Mouse (Mus musculus) liver, postnatal 0 days (tissue): ENCODE measurements around the gene Thbs2.

Source experiments
- CTCF ChIP-seq: sonication (generic); IDR thresholded peaks from 2 replicates; pipeline ENCODE4 v1.5.1; 2016; ENCODE audit warnings: antibody characterized with exemption, low read depth
- EP300 ChIP-seq: IDR thresholded peaks from 2 replicates; pipeline ENCODE4 v1.6.1; 2016; ENCODE audit warnings: antibody characterized with exemption, low read depth, mild to moderate bottlenecking

DNA sequence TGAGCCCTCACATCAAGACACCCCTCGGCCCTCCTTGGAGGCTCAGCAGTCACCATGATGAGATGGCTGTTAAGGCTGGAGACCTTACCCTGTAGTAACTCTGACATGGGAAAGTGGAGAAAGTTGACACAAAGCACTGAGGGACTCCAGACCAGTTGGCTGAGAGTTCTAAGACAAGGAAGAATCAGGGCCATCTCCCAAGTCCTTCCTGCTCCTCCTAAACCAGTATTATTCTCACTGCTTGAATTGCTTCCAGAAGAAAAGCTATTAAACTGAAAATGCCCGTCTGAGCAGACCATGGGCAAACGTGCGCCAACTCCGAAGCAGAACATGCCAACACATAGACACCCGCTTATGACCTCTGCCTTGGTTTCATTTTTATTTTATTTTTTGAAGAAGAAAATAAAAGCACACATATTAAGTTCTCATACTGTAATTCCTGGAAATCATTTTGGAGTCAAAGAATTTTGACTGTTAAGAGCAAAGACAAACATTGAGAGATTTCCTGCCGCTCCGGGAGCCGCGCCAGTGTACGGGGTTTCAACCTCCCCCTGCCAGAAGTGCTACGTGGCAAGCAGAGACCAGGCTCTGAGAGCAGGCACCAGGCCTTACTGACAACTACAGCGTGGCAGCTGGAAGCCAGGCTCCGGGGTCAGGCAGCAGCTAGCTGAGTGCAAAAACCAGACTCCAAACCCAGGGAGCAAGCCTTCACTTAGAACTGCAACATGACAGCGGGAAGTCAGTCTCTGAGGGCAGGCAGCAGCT, 53.5 kb downstream of the Thbs2 start:
- TF ChIP-seq EP300 (no peak), CTCF (no peak)
